Mouse (Mus musculus) embryonic fibroblast, embryonic 13.5 days (primary cell): ENCODE measurements around the gene Etl4. TPM values are rescaled to one million over a fixed set of nuclear protein-coding genes. Genes with fewer than 3 reads are reported as not detected.
"Not testable (repeated sequence)": the region's sequence is repeated elsewhere in the genome, so short reads cannot be mapped to it uniquely, and the experiment has no call there.

Experiments
- H3K27ac ChIP-seq: 2 replicates; pipeline ENCODE4 v1.5.1; 2012; ENCODE audit warnings: low read length, control low read depth, inconsistent platforms; ENCODE audit not compliant: insufficient read depth
- H3K4me1 ChIP-seq: 2 replicates; pipeline ENCODE4 v1.6.1; 2011; ENCODE audit warnings: low read length; ENCODE audit not compliant: control insufficient read depth, insufficient read depth
- H3K4me3 ChIP-seq: 2 replicates; pipeline ENCODE4 v1.5.1; 2011; ENCODE audit warnings: mild to moderate bottlenecking, control low read depth, low read length; ENCODE audit not compliant: insufficient read depth
- CTCF ChIP-seq: IDR thresholded peaks from 2 replicates; pipeline ENCODE4 v1.5.1; 2011; ENCODE audit warnings: mild to moderate bottlenecking, control low read depth, low read length, moderate library complexity, borderline replicate concordance; ENCODE audit not compliant: insufficient read depth
- POLR2A ChIP-seq: IDR thresholded peaks from 2 replicates; pipeline ENCODE4 v1.6.1; 2011; ENCODE audit warnings: low read depth, mild to moderate bottlenecking, control low read depth, low read length, moderate library complexity
- polyA plus RNA-seq: library from polyadenylated mRNA; stranded (reverse); fragments of >200 nt; gene quantifications from 2 replicates; pipeline ENCODE4 v1.2.4, GENCODE M21; 2011; ENCODE audit warnings: low read depth; ENCODE audit not compliant: missing spikeins, insufficient read length

The Etl4 gene
- polyA plus RNA-seq, 1 experiment, result 44.0 TPM

- no peaks in the 10 kb centered on the region for H3K4me1 ChIP-seq
- TF ChIP-seq POLR2A (no peak), CTCF (no peak)
- H3K27ac ChIP-seq, result no peak overlapping the region
- no peak overlapping the region for H3K4me3 ChIP-seq
These were observed 235.8 kb downstream of the Etl4 start for GRCm38 (mm10) chr2:20145368-20145767.

GRCm38 (mm10) chr2:20167073-20167472 is 257.5 kb downstream of the Etl4 start:
- H3K4me1 ChIP-seq, result no peaks in the 10 kb centered on the region
- no peak overlapping the region for H3K4me3 ChIP-seq
- no peak for TF ChIP-seq POLR2A
- H3K27ac ChIP-seq, result no peak overlapping the region

GRCm38 (mm10) chr2:20167566-20167965 is 258.0 kb downstream of the Etl4 start:
- Histone ChIP-seq H3K4me3 (no peak overlapping the region), H3K27ac (0 out of 2 replicates have a peak overlapping the region, but pooled peaks have one; percentile 11), H3K4me1 (no peaks in the 10 kb centered on the region)
- TF ChIP-seq CTCF, result no peak
- TF ChIP-seq POLR2A, result no peak

GRCm38 (mm10) chr2:20168156-20168555 is 258.6 kb downstream of the Etl4 start:
- 0 out of 2 replicates have a peak overlapping the region, but pooled peaks have one; percentile 11 for H3K27ac ChIP-seq
- TF ChIP-seq POLR2A (no peak), CTCF (no peak)
- no peaks in the 10 kb centered on the region for H3K4me1 ChIP-seq
- H3K4me3 ChIP-seq, result no peak overlapping the region

GRCm38 (mm10) chr2:20176456-20177184 is 267.0 kb downstream of the Etl4 start:
- not testable (repeated sequence) for H3K4me3 ChIP-seq, H3K4me1 ChIP-seq, H3K27ac ChIP-seq

- H3K27ac ChIP-seq, H3K4me3 ChIP-seq, H3K4me1 ChIP-seq: not testable (repeated sequence)
These were observed 267.7 kb downstream of the Etl4 start for GRCm38 (mm10) chr2:20177236-20177635.

- H3K4me1 ChIP-seq, H3K4me3 ChIP-seq, H3K27ac ChIP-seq: not testable (repeated sequence)
These were observed 271.0 kb downstream of the Etl4 start for GRCm38 (mm10) chr2:20180561-20180960.

- H3K4me1 ChIP-seq, H3K27ac ChIP-seq, H3K4me3 ChIP-seq: not testable (repeated sequence)
These were observed 277.6 kb downstream of the Etl4 start for GRCm38 (mm10) chr2:20187223-20187622.

- TF ChIP-seq CTCF, result no peak
- no peak for TF ChIP-seq POLR2A
- Histone ChIP-seq H3K4me3 (no peak overlapping the region), H3K4me1 (no peaks in the 10 kb centered on the region)
These were observed 293.4 kb downstream of the Etl4 start for GRCm38 (mm10) chr2:20203011-20203410.

GRCm38 (mm10) chr2:20206647-20207046 is 297.1 kb downstream of the Etl4 start:
- no peak overlapping the region for H3K4me3 ChIP-seq
- H3K4me1 ChIP-seq, result no peaks in the 10 kb centered on the region
- no peak overlapping the region for H3K27ac ChIP-seq
- TF ChIP-seq POLR2A (no peak), CTCF (no peak)

More at GRCm38 (mm10) chr2:20203011-20203410, 293.4 kb downstream of the Etl4 start:
- H3K27ac ChIP-seq, result no peak overlapping the region

GRCm38 (mm10) chr2:20208683-20209194 is 299.2 kb downstream of the Etl4 start:
- TF ChIP-seq POLR2A, result no peak
- no peak for TF ChIP-seq CTCF
- Histone ChIP-seq H3K27ac (no peak overlapping the region), H3K4me1 (no peaks in the 10 kb centered on the region), H3K4me3 (no peak overlapping the region)
